Mouse (Mus musculus) brain, embryonic 14.5 days (tissue): ENCODE data around the gene Cd79b.

Source experiments
- CTCF ChIP-seq: fragments of 200-500 bp; IDR thresholded peaks from 2 replicates; pipeline ENCODE4 v1.5.1; 2012; ENCODE audit warnings: inconsistent platforms, mild to moderate bottlenecking, moderate library complexity, borderline replicate concordance; ENCODE audit not compliant: insufficient read depth, insufficient read length; ENCODE audit errors: extremely low read depth
- POLR2A ChIP-seq: fragments of 200-500 bp; IDR thresholded peaks from 2 replicates; pipeline ENCODE4 v1.6.1; 2012; ENCODE audit warnings: mild to moderate bottlenecking, inconsistent platforms, borderline replicate concordance; ENCODE audit not compliant: poor library complexity, insufficient read depth, insufficient read length, severe bottlenecking; ENCODE audit errors: extremely low read depth

- TF ChIP-seq CTCF (no peak), POLR2A (no peak)
These were observed 36.7 kb upstream of the Cd79b start for GRCm38 (mm10) chr11:106351253-106351652.
